Mouse (Mus musculus) kidney, adult 2 months (tissue): ENCODE measurements around the gene P2ry2. TPM values are rescaled to one million over a fixed set of nuclear protein-coding genes. Genes with fewer than 3 reads are reported as not detected.

Experiments
- DNase-seq: peaks from one replicate; pipeline ENCODE4 v3.0.0; 2021
- H3K27ac ChIP-seq: fragments of 200-500 bp; 2 replicates; pipeline ENCODE4 v1.5.1; 2012; ENCODE audit warnings: low read depth, low read length, control low read depth, inconsistent platforms; ENCODE audit not compliant: insufficient read depth
- H3K27me3 ChIP-seq: fragments of 200-500 bp; replicated peaks from 2 replicates; pipeline ENCODE4 v1.6.1; 2012; ENCODE audit warnings: mild to moderate bottlenecking, moderate library complexity, low read length, inconsistent platforms; ENCODE audit not compliant: control insufficient read depth, insufficient read depth
- H3K36me3 ChIP-seq: fragments of 200-500 bp; 2 replicates; pipeline ENCODE4 v1.6.1; 2012; ENCODE audit warnings: mild to moderate bottlenecking, moderate library complexity, low read length, inconsistent platforms; ENCODE audit not compliant: control insufficient read depth, insufficient read depth
- H3K4me1 ChIP-seq: fragments of 200-500 bp; 2 replicates; pipeline ENCODE4 v1.6.1; 2011; ENCODE audit warnings: low read length; ENCODE audit not compliant: control insufficient read depth, insufficient read depth
- H3K4me3 ChIP-seq: fragments of 200-500 bp; 2 replicates; pipeline ENCODE4 v1.5.1; 2011; ENCODE audit warnings: mild to moderate bottlenecking, low read depth, low read length, control low read depth; ENCODE audit not compliant: insufficient read depth
- CTCF ChIP-seq: fragments of 200-500 bp; conservative IDR thresholded peaks from 2 replicates; pipeline ENCODE4 v1.5.1; 2011; ENCODE audit warnings: low read depth, mild to moderate bottlenecking, control low read depth, low read length, moderate library complexity, mixed read lengths; ENCODE audit not compliant: insufficient read depth, insufficient read length
- POLR2A ChIP-seq: fragments of 200-500 bp; IDR thresholded peaks from one replicate; pipeline ENCODE4 v1.6.1; 2011; ENCODE audit warnings: low read depth, low read length, control low read depth
- WGBS: fragments of 180-500 bp; shearing (Covaris S2); methylation state at CpG from one replicate; pipeline ENCODE4 v1.1.7; 2018; 5-methylcytosine and 5-hydroxymethylcytosine counted together
- polyA plus RNA-seq: library from polyadenylated mRNA; depleted of rRNA; stranded (reverse); fragments of >200 nt; gene quantifications from 2 replicates; pipeline ENCODE4 v1.2.3, GENCODE M21; 2012

The P2ry2 gene
- polyA plus RNA-seq, 1 experiment: 15.0 TPM

DNA sequence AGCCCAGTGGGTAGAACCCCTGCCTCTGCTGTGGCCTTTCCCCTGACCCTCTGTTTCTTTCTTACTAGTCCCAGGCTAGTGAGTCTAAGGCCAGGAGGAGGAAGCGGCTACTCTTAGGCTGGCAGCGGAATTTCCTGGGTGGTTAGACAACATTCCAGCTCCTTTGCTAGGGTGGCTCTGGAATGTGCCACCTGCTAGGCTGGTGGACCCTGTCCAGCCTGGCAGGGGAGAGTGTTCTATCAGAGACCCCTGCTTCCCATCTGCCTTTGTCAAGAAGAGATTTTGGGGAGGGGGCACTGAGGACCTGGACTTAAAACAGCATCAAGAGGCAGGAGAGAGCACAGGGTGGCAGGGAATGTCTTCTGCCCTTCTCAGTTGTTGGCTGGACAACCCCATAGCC, 6.5 kb downstream of the P2ry2 start:
- no peaks in the 10 kb centered on the region for H3K36me3 ChIP-seq
- no peaks in the 10 kb centered on the region for H3K27me3 ChIP-seq
- peak overlapping the region; percentile 73 for H3K27ac ChIP-seq
- H3K4me3 ChIP-seq: no peak overlapping the region
- peak; percentile 61 for DNase-seq
- H3K4me1 ChIP-seq: no peaks in the 10 kb centered on the region; the same call in 1 of the 2 replicates
- WGBS: 68% methylated on average over 2 of the region's 2 CpGs
- TF ChIP-seq POLR2A (no peak), CTCF (no peak)

DNA sequence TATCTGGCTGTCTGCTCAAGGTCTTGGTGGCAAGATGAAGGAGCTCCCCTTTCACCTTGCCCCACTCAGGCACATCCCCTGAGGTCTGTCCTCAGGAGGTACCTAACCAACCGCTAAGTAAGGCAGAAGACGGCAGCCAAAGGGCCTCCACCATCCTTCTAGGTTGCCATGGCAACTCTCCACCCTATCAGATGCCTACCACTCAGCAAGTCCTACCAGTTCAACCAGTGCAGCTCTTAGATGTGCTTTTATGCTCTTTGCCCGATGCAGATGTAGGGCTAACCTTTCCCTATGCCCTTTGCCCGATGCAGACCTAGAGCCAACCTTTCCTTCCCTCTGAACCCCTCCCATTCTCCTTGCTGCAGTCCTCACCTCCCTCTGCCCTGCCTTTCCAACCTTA, 7.5 kb downstream of the P2ry2 start:
- 55% methylated on average over 4 of the region's 4 CpGs for WGBS
- no peak for DNase-seq
- no peak overlapping the region for H3K4me3 ChIP-seq
- H3K27ac ChIP-seq: peak overlapping the region; percentile 58; the same call in 1 of the 2 replicates
- no peaks in the 10 kb centered on the region for H3K27me3 ChIP-seq
- no peak for TF ChIP-seq POLR2A
- no peak for TF ChIP-seq CTCF
- H3K36me3 ChIP-seq: no peaks in the 10 kb centered on the region
- no peaks in the 10 kb centered on the region; the same call in 1 of the 2 replicates for H3K4me1 ChIP-seq

DNA sequence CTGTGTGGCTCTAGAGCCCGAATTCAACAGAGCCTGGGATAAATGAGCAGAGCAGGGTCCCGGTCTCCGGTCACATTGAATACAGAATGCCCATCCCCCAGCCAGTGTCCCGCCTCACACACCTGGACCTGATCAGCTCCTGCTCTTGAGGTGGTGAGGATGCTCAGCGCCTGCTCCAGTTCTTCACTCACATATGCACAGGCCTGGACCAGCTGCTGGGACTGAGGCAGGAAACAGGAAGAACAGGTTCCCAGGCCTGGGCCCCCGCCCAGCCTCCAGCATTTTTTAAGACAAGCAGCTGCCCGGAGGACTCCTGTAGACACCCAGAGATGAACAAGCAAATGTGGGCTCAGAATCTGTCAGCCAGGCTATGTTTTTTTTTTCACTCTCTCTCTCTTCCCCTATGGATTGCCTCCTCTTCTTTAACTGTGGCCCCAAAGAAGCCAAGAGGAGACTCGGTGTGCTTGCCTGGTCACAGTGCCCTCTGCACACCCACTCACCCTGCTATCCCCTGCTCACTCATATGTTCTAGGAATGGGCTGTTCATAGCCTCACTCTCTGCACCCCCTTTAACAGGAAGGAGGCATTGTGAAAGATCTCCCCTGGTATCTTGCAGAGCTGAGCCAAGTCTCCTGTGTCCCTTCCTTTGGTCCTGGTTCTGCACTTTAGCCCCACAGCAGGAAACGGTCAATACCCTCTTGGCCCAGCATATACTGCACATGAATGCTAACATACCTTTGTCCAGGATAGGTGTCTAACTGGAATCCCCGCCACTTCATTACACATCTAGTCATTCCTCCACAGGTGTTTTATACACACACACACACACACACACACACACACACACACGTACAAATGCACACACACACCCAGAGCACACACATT, 9.0 kb downstream of the P2ry2 start:
- Histone ChIP-seq H3K27ac (no peak overlapping the region), H3K4me1 (no peaks in the 10 kb centered on the region; the same call in 1 of the 2 replicates), H3K36me3 (no peaks in the 10 kb centered on the region), H3K4me3 (no peak overlapping the region), H3K27me3 (no peaks in the 10 kb centered on the region)
- TF ChIP-seq CTCF: no peak
- DNase-seq: peak; percentile 51
- 67% methylated on average over 11 of the region's 11 CpGs for WGBS

DNA sequence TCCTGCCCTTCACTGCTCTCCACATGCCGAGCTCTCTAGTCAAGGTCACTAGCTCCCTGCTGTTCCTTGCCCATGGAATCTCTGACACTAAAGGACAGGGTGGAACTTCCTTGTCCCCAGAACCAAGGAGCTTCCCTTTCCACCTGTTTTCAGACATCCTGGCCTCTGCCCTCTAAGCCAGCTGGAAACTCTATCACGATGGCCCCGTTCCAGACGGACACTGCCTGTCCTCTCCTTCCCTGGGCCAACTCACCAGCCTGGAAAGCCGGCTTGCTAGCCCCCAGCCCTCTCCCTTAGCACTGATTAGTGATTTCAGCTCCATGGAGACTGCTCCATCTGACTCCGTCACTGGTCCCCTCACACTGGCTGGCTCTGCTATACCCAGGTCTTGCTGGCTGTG, 10.4 kb downstream of the P2ry2 start:
- H3K4me1 ChIP-seq: no peaks in the 10 kb centered on the region; the same call in 1 of the 2 replicates

DNA sequence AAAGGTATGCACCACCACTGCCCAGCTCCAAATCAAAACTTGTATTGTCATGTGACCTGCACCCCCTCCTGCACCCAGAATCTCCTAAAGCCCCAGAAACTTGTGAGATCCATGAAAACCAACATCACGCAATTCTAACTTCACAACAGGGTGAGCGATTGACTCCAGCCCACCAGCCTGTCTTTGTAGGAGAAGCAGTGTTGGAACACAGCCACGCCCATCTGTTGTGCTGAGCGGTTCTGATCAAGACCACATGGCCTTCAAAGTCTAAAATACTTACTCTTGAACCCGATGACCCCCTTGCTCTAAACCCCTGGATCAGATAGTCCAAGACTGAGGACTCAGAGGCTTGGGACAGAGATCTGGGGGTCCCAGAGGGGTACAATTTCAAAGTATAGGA, 13.0 kb downstream of the P2ry2 start:
- no peak for DNase-seq
- Histone ChIP-seq H3K4me3 (no peak overlapping the region), H3K36me3 (no peaks in the 10 kb centered on the region), H3K27ac (no peak overlapping the region), H3K4me1 (no peaks in the 10 kb centered on the region), H3K27me3 (no peaks in the 10 kb centered on the region)
- WGBS: 87% methylated on average over 5 of the region's 5 CpGs
- TF ChIP-seq POLR2A (no peak), CTCF (no peak)

More for the DNA sequence above, 10.4 kb downstream of the P2ry2 start:
- no peaks in the 10 kb centered on the region for H3K36me3 ChIP-seq
- no peaks in the 10 kb centered on the region for H3K27me3 ChIP-seq
- H3K27ac ChIP-seq: no peak overlapping the region; the same call in 1 of the 2 replicates
- 58% methylated on average over 6 of the region's 6 CpGs for WGBS
- H3K4me3 ChIP-seq: no peak overlapping the region
- peak; percentile 31 for DNase-seq
- no peak for TF ChIP-seq POLR2A
- TF ChIP-seq CTCF: no peak

DNA sequence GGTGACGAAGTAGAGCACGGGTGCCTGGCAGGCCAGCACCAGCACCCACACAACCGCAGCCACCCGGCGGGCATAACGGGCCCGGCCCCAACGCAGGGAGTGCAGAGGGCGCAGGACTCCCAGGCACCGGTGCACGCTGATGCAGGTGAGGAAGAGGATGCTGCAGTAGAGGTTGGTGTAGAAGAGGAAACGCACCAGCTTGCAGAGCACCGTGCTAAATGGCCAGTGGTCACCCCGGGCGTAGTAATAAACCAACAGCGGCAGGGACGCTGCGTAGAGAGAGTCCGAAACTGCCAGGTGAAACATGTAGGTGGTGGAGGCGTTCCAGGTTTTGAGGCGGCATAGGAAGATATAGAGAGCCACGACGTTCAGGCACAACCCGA, 14.1 kb downstream of the P2ry2 start:
- 94% methylated on average over 24 of the region's 24 CpGs for WGBS
- Histone ChIP-seq H3K4me1 (no peaks in the 10 kb centered on the region), H3K4me3 (no peak overlapping the region), H3K36me3 (no peaks in the 10 kb centered on the region), H3K27me3 (no peaks in the 10 kb centered on the region), H3K27ac (no peak overlapping the region)
- TF ChIP-seq POLR2A (no peak), CTCF (no peak)
- no peak for DNase-seq

DNA sequence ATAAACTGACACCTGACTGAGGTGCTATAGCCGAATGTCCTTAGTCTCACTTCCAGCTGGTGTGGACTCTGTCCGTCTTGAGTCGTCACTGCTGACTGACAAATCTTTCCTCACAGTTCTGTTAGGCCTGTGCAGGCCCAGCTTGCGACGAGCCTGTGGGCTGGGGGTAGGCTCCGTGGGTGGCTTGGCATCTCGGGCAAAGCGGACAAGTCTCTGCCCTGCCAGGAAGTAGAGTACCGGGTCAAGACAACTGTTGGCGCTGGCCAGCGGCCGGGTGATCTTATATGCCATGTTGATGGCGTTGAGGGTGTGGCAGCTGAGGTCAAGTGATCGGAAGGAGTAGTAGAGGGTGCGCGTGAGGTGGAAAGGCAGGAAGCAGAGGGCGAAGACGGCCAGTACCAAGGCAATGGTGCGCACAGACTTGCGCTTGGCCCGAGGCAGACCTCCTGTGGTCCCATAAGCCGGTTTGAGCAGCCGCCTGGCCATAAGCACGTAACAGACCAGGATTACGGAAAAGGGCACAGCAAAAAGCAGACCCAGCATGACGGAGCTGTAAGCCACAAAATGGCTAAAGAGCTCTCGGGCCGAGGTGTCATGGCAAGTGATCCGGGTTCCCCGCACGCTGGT, 14.6 kb downstream of the P2ry2 start:
- no peak for DNase-seq
- H3K27me3 ChIP-seq: no peaks in the 10 kb centered on the region
- WGBS: 91% methylated on average over 31 of the region's 31 CpGs
- TF ChIP-seq POLR2A: no peak
- TF ChIP-seq CTCF: no peak
- H3K4me1 ChIP-seq: no peaks in the 10 kb centered on the region
- H3K36me3 ChIP-seq: no peaks in the 10 kb centered on the region
- no peak overlapping the region for H3K4me3 ChIP-seq
- no peak overlapping the region for H3K27ac ChIP-seq
